Mouse (Mus musculus) hindbrain, embryonic 12.5 days (tissue): ENCODE results near the gene Stab2. TPM values are rescaled to one million over a fixed set of nuclear protein-coding genes. Genes with fewer than 3 reads are reported as not detected.

ENCODE experiments used
- ATAC-seq: fragments of 200-750 bp; cut with Nextera tagmentation; 2 replicates; pipeline ENCODE4 v1.8.0; 2017; ENCODE audit warnings: moderate TSS enrichment; ENCODE audit not compliant: low FRiP score
- H3K27ac ChIP-seq: fragments of 300-500 bp; sonication (generic); 2 replicates; pipeline ENCODE4 v1.5.1; 2016; ENCODE audit warnings: mild to moderate bottlenecking
- H3K27me3 ChIP-seq: fragments of 300-500 bp; sonication (generic); 2 replicates; pipeline ENCODE4 v1.6.1; 2016; ENCODE audit warnings: mild to moderate bottlenecking
- H3K36me3 ChIP-seq: fragments of 300-500 bp; sonication (generic); 2 replicates; pipeline ENCODE4 v1.6.1; 2016; ENCODE audit warnings: mild to moderate bottlenecking
- H3K4me1 ChIP-seq: fragments of 300-500 bp; sonication (generic); 2 replicates; pipeline ENCODE4 v1.6.1; 2016
- H3K4me2 ChIP-seq: fragments of 300-500 bp; sonication (generic); replicated peaks from 2 replicates; pipeline ENCODE4 v1.6.1; 2016; ENCODE audit warnings: mild to moderate bottlenecking
- H3K4me3 ChIP-seq: fragments of 300-500 bp; sonication (generic); 2 replicates; pipeline ENCODE4 v1.5.1; 2016; ENCODE audit warnings: mild to moderate bottlenecking
- H3K9ac ChIP-seq: fragments of 300-500 bp; sonication (generic); 2 replicates; pipeline ENCODE4 v1.6.1; 2016; ENCODE audit warnings: mild to moderate bottlenecking, moderate library complexity
- H3K9me3 ChIP-seq: fragments of 300-500 bp; sonication (generic); replicated peaks from 2 replicates; pipeline ENCODE4 v1.6.1; 2016; ENCODE audit warnings: mild to moderate bottlenecking
- WGBS: fragments of 180-500 bp; shearing (Covaris S2); methylation state at CpG from one replicate; pipeline ENCODE4 v1.1.7; 2016; 5-methylcytosine and 5-hydroxymethylcytosine counted together
- polyA plus RNA-seq: library from polyadenylated mRNA; unstranded; fragments of >200 nt; fragmentation: Nextera tagmentation; extraction: Ambion mirVana; gene quantifications from 2 replicates; pipeline ENCODE4 v1.2.1, GENCODE M21; 2016

Stab2 gene
- polyA plus RNA-seq, 1 experiment from 2014 or later: 0.36 TPM

DNA sequence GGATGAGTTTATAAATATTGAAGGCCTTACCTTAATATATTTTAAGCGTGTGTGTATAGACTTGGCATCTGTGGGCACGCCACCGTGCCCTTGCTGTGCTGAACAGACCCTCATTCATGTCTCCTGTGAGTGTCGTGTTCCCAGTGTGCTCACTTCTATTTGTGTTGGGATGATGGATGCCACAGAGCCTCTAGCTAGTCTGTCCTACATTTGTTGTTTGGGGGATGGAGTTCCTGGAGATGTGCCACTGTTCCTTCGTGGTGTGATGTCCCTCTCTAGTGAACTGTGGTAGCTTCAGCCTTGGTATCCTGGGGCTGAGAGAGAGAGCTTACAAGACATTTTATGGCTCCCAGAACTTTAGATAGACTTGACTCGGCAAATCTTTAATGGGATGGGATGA lies 169.0 kb downstream of the Stab2 start:
- Histone ChIP-seq H3K27ac (no peak overlapping the region), H3K4me3 (no peak overlapping the region), H3K9ac (no peak overlapping the region), H3K4me2 (no peak overlapping the region), H3K9me3 (no peaks in the 10 kb centered on the region), H3K4me1 (no peaks in the 10 kb centered on the region), H3K27me3 (no peaks in the 10 kb centered on the region), H3K36me3 (no peaks in the 10 kb centered on the region)
- no peak for ATAC-seq
- 86% methylated on average over 6 of the region's 6 CpGs for WGBS

GRCm38 (mm10) chr10:86836784-86837183 lies 171.0 kb downstream of the Stab2 start:
- 87% methylated on average over 4 of the region's 4 CpGs for WGBS
- H3K36me3 ChIP-seq: no peaks in the 10 kb centered on the region
- ATAC-seq: no peak

DNA sequence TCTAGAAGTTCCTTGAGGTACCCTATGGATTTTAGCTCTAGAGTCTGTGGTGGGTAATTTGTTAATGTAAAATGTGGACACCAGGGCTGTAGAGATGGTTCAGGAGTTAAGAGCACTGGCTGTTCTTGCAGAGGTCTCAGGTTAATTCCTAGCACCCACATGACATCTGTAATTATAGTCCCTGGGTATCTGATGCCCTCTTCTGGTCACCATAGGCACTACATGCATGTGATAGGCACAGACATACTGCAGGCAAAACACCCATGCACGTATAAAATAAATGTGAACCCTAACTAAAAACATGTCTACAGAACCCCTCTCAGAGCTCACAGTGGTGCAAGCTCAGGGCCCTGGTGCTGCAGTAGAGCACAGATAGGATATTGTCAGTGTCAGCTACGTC lies 178.3 kb downstream of the Stab2 start:
- H3K4me1 ChIP-seq: 0 out of 2 replicates have a peak, but pooled peaks cover 1% of the 10 kb centered on the region
- WGBS: 89% methylated on average over 2 of the region's 2 CpGs
- ATAC-seq: no peak
- no peak overlapping the region for H3K9ac ChIP-seq
- H3K27ac ChIP-seq: no peak overlapping the region
- 0 out of 2 replicates have a peak, but pooled peaks cover 7% of the 10 kb centered on the region for H3K36me3 ChIP-seq
- no peak overlapping the region for H3K4me3 ChIP-seq
- no peak overlapping the region for H3K4me2 ChIP-seq
- no peaks in the 10 kb centered on the region for H3K9me3 ChIP-seq
- no peaks in the 10 kb centered on the region for H3K27me3 ChIP-seq

More at GRCm38 (mm10) chr10:86836784-86837183, 171.0 kb downstream of the Stab2 start:
- H3K9ac ChIP-seq: no peak overlapping the region
- H3K4me1 ChIP-seq: no peaks in the 10 kb centered on the region
- no peak overlapping the region for H3K4me3 ChIP-seq
- H3K27me3 ChIP-seq: no peaks in the 10 kb centered on the region
- H3K9me3 ChIP-seq: no peaks in the 10 kb centered on the region
- no peak overlapping the region for H3K4me2 ChIP-seq
- no peak overlapping the region for H3K27ac ChIP-seq

GRCm38 (mm10) chr10:86828221-86829135 lies 179.3 kb downstream of the Stab2 start:
- 80% methylated on average over 15 of the region's 15 CpGs for WGBS
- no peak overlapping the region for H3K27ac ChIP-seq
- H3K9ac ChIP-seq: no peak overlapping the region
- no peaks in the 10 kb centered on the region for H3K9me3 ChIP-seq
- no peak overlapping the region for H3K4me3 ChIP-seq
- no peak overlapping the region for H3K4me2 ChIP-seq
- no peak for ATAC-seq
- H3K4me1 ChIP-seq: 0 out of 2 replicates have a peak, but pooled peaks cover 3% of the 10 kb centered on the region
- 0 out of 2 replicates have a peak, but pooled peaks cover 7% of the 10 kb centered on the region for H3K36me3 ChIP-seq
- H3K27me3 ChIP-seq: no peaks in the 10 kb centered on the region

DNA sequence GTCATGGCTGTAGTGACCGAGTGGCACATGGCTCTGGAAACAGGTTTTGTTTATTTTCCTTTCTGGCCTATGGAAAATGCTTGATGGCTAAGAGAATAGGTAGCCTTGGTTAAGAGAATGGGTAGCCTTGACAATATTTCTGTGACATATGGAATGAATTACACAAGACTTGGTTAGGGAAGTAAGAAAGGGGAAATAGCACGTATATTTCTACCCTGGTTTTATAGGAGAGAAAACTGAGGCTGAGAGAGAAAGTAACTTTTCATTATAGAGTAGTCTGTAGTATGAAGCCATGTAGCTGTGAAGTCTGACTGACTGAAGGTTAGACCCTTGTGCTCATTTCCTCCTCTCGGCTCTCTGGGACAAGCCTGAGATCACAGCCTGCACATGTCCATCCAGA lies 180.9 kb downstream of the Stab2 start:
- Histone ChIP-seq H3K4me3 (no peak overlapping the region), H3K4me1 (0 out of 2 replicates have a peak, but pooled peaks cover 3% of the 10 kb centered on the region), H3K36me3 (0 out of 2 replicates have a peak, but pooled peaks cover 7% of the 10 kb centered on the region), H3K4me2 (no peak overlapping the region), H3K9ac (no peak overlapping the region), H3K27ac (no peak overlapping the region), H3K27me3 (no peaks in the 10 kb centered on the region), H3K9me3 (no peaks in the 10 kb centered on the region)
- ATAC-seq: no peak
- 80% methylated on average over 3 of the region's 3 CpGs for WGBS

- no peak overlapping the region for H3K4me2 ChIP-seq
- no peak overlapping the region for H3K9ac ChIP-seq
- H3K27me3 ChIP-seq: peaks cover 4% of the 10 kb centered on the region; the same call in 1 of the 2 replicates
- no peak for ATAC-seq
- WGBS: 90% methylated on average over 10 of the region's 10 CpGs
- no peak overlapping the region for H3K4me3 ChIP-seq
- H3K27ac ChIP-seq: no peak overlapping the region
- H3K9me3 ChIP-seq: no peaks in the 10 kb centered on the region
- H3K36me3 ChIP-seq: 0 out of 2 replicates have a peak, but pooled peaks cover 7% of the 10 kb centered on the region
- 0 out of 2 replicates have a peak, but pooled peaks cover 3% of the 10 kb centered on the region for H3K4me1 ChIP-seq
These were observed 181.8 kb downstream of the Stab2 start for GRCm38 (mm10) chr10:86825871-86826522.

DNA sequence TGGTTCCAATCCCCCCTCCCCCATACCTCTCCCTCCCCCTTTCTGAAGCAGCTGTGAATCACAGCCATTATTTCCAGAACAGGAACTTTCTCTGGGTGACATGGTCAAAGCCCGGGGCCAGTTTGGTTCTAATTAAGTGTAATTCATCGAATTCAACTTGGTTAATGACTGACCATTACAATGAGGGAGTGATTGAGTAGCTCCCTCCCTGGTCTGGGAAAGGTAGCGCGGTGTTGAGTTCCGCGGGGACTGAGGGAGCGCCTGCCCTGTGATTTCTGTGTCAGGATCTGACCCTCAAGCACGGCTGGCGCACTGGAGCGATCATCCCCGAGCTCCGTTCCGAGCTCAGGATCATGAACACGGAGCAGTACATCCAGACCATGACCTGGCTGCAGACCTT lies 183.0 kb downstream of the Stab2 start:
- Histone ChIP-seq H3K27me3 (peaks cover 4% of the 10 kb centered on the region; the same call in 1 of the 2 replicates), H3K27ac (no peak overlapping the region), H3K9me3 (no peaks in the 10 kb centered on the region), H3K36me3 (0 out of 2 replicates have a peak, but pooled peaks cover 7% of the 10 kb centered on the region), H3K4me1 (peaks cover 9% of the 10 kb centered on the region), H3K4me2 (no peak overlapping the region), H3K9ac (no peak overlapping the region), H3K4me3 (no peak overlapping the region)
- 46% methylated on average over 14 of the region's 14 CpGs for WGBS
- ATAC-seq: no peak

DNA sequence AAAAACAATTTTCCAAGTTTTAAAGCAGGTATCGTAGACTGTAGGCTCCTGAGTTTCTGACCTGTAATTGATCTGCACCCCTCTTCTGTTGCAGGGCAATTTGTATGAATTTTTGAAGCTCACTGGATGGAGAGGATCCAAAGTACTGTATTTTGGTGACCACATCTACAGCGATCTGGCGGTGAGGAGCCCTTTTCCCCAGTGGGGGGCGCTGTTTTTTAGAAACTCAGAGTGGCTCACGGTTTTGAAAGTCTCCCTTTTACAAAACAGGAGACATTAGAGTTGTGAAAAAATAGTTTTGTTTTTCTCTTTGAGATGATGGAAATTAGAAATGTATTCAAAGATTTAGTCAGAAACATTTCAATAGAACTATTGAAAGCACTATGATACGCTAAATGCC lies 183.7 kb downstream of the Stab2 start:
- 78% methylated on average over 6 of the region's 6 CpGs for WGBS
- Histone ChIP-seq H3K4me2 (no peak overlapping the region), H3K36me3 (0 out of 2 replicates have a peak, but pooled peaks cover 1% of the 10 kb centered on the region), H3K4me1 (peaks cover 17% of the 10 kb centered on the region), H3K27ac (no peak overlapping the region), H3K9ac (no peak overlapping the region), H3K27me3 (peaks cover 4% of the 10 kb centered on the region; the same call in 1 of the 2 replicates), H3K9me3 (no peaks in the 10 kb centered on the region), H3K4me3 (no peak overlapping the region)
- ATAC-seq: no peak

DNA sequence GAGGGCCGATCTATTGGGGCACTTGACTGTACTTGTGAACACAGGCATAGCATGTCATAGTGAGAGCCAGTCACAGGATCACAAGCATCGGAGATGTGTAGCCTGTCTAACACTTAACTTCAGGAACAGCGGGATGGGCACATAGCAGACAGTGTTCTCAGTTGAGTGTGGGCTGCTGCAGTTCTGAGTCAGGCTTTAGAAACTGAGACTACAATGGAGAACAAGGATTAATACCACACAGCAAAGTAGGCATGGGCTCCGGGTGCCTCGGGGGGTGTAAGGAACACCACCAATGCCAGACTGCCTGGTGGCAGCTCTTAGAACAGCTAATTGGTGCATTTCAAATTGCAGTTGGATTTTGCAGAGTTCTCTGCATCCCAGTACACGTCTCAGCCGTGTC lies 186.8 kb downstream of the Stab2 start:
- Histone ChIP-seq H3K4me1 (peaks cover 21% of the 10 kb centered on the region), H3K4me2 (no peak overlapping the region), H3K27me3 (peaks cover 4% of the 10 kb centered on the region; the same call in 1 of the 2 replicates), H3K4me3 (no peak overlapping the region), H3K9me3 (no peaks in the 10 kb centered on the region), H3K36me3 (no peaks in the 10 kb centered on the region), H3K9ac (no peak overlapping the region), H3K27ac (no peak overlapping the region)
- WGBS: 92% methylated on average over 7 of the region's 7 CpGs
- no peak for ATAC-seq

- ATAC-seq: peak; percentile 82
- Histone ChIP-seq H3K27me3 (peaks cover 4% of the 10 kb centered on the region; the same call in 1 of the 2 replicates), H3K4me3 (no peak overlapping the region), H3K9ac (peak overlapping the region; percentile 27; the same call in 1 of the 2 replicates), H3K4me1 (peaks cover 22% of the 10 kb centered on the region), H3K9me3 (no peaks in the 10 kb centered on the region), H3K4me2 (0 out of 2 replicates have a peak overlapping the region, but pooled peaks have one; percentile 4), H3K27ac (peak overlapping the region; percentile 44; the same call in 1 of the 2 replicates), H3K36me3 (no peaks in the 10 kb centered on the region)
- WGBS: 16% methylated on average over 8 of the region's 8 CpGs
These were observed 188.1 kb downstream of the Stab2 start for GRCm38 (mm10) chr10:86819649-86820165.

DNA sequence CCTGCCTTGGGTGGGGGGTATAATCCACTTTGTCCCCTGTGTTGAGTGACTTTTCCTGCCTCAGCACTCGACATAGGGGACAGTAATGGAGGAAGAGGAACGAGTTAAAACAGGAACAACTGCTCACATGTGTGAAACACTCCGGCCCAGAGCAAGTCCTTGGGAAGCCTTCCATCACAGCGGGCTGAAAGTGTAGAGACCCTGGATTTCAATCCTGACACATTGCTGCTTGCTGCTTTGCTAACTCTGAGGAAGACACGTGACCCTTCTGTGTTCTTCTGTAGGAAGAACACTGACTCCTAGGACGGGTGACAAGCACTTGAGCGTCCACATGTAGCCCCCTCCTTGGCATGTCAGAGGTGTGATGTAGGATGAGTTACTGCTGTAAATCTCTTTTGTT lies 192.7 kb downstream of the Stab2 start:
- Histone ChIP-seq H3K4me2 (no peak overlapping the region), H3K36me3 (no peaks in the 10 kb centered on the region), H3K9ac (no peak overlapping the region), H3K27me3 (no peaks in the 10 kb centered on the region), H3K27ac (no peak overlapping the region), H3K4me3 (no peak overlapping the region), H3K9me3 (no peaks in the 10 kb centered on the region), H3K4me1 (peaks cover 24% of the 10 kb centered on the region)
- WGBS: 82% methylated on average over 7 of the region's 7 CpGs
- no peak for ATAC-seq
